Mouse (Mus musculus) CH12.LX (cell line): ENCODE measurements around the gene Glb1. TPM values are rescaled to one million over a fixed set of nuclear protein-coding genes. Genes with fewer than 3 reads are reported as not detected.

Source experiments
- DNase-seq: peaks from one replicate; pipeline ENCODE4 v3.0.0-alpha.2; 2013; ENCODE audit errors: extremely low read depth
- H3K27ac ChIP-seq: 2 replicates; pipeline ENCODE4 v1.5.1; 2012; ENCODE audit warnings: low read depth, mild to moderate bottlenecking, control low read depth, moderate library complexity; ENCODE audit not compliant: insufficient read depth
- H3K27me3 ChIP-seq: replicated peaks from 2 replicates; pipeline ENCODE3; 2012; ENCODE audit warnings: inconsistent platforms
- H3K36me3 ChIP-seq, 2 experiments: replicated peaks in 1 of 2; 2 replicates each; pipeline versions ENCODE3 to v1.6.1; 2012; ENCODE audit warnings: inconsistent platforms in 1 of 2, low read length in 1 of 2, mild to moderate bottlenecking in 1 of 2, mixed read lengths in 1 of 2, moderate library complexity in 1 of 2; ENCODE audit not compliant: control insufficient read depth in 1 of 2, insufficient read depth in 1 of 2
- H3K4me1 ChIP-seq, 2 experiments: 2 replicates each; pipeline ENCODE4 v1.6.1; 2012; ENCODE audit warnings: inconsistent platforms in 1 of 2, moderate library complexity in 1 of 2; ENCODE audit not compliant: insufficient read depth in 2 of 2, control insufficient read depth in 1 of 2
- H3K4me2 ChIP-seq: 2 replicates; pipeline ENCODE4 v1.6.1; 2012; ENCODE audit warnings: low read depth, mild to moderate bottlenecking, control low read depth; ENCODE audit not compliant: poor library complexity, insufficient read depth, severe bottlenecking
- H3K4me3 ChIP-seq, 3 experiments: fragments of 150-350 bp in 1 of 3; sonication (generic) in 1 of 3; replicated peaks in 1 of 3; 2 replicates each; pipeline versions ENCODE3 to v1.5.1; 2011 to 2012; ENCODE audit warnings: low read depth in 2 of 3, low read length in 2 of 3, mild to moderate bottlenecking in 2 of 3, moderate library complexity in 2 of 3, control low read depth in 1 of 3, improper control_type of control experiment in 1 of 3, inconsistent platforms in 1 of 3, mixed read lengths in 1 of 3; ENCODE audit not compliant: poor library complexity in 1 of 3
- H3K79me2 ChIP-seq: replicated peaks from 2 replicates; pipeline ENCODE4 v1.6.1; 2012; ENCODE audit warnings: mild to moderate bottlenecking, moderate library complexity; ENCODE audit not compliant: control insufficient read depth, poor library complexity, insufficient read depth, severe bottlenecking; ENCODE audit errors: extremely low read depth
- H3K9ac ChIP-seq: 2 replicates; pipeline ENCODE4 v1.6.1; 2012; ENCODE audit warnings: low read depth, mild to moderate bottlenecking, control low read depth, moderate library complexity; ENCODE audit not compliant: insufficient read depth
- H3K9me3 ChIP-seq: replicated peaks from 2 replicates; pipeline ENCODE3; 2012; ENCODE audit warnings: low read length, inconsistent platforms, mixed read lengths
- BHLHE40 ChIP-seq: IDR thresholded peaks from 2 replicates; pipeline ENCODE4 v1.6.1; 2011; ENCODE audit warnings: mild to moderate bottlenecking, low read depth, low read length, improper control_type of control experiment
- CHD1 ChIP-seq: IDR thresholded peaks from 2 replicates; pipeline ENCODE4 v1.6.1; 2012; ENCODE audit warnings: low read depth, low read length, improper control_type of control experiment, inconsistent platforms
- CHD2 ChIP-seq: IDR thresholded peaks from 2 replicates; pipeline ENCODE4 v1.6.1; 2011; ENCODE audit warnings: low read length, improper control_type of control experiment
- CTCF ChIP-seq, 2 experiments: IDR thresholded peaks in 1 of 2; conservative IDR thresholded peaks in 1 of 2; 2 replicates each; pipeline ENCODE4 v1.5.1; 2011 to 2012; ENCODE audit warnings: low read depth in 2 of 2, low read length in 2 of 2, improper control_type of control experiment in 1 of 2, inconsistent platforms in 1 of 2, mild to moderate bottlenecking in 1 of 2, moderate library complexity in 1 of 2
- E2F4 ChIP-seq: IDR thresholded peaks from 2 replicates; pipeline ENCODE4 v1.6.1; 2011; ENCODE audit warnings: low read depth, low read length, improper control_type of control experiment; ENCODE audit not compliant: insufficient replicate concordance
- ELF1 ChIP-seq: IDR thresholded peaks from 2 replicates; pipeline ENCODE4 v1.6.1; 2014; ENCODE audit warnings: low read depth, mild to moderate bottlenecking, inconsistent platforms, low read length, improper control_type of control experiment
- HCFC1 ChIP-seq: IDR thresholded peaks from 2 replicates; pipeline ENCODE4 v1.6.1; 2012; ENCODE audit warnings: low read depth, mild to moderate bottlenecking, inconsistent platforms, low read length, improper control_type of control experiment
- IRF4 ChIP-seq: IDR thresholded peaks from 2 replicates; pipeline ENCODE4 v1.6.1; 2014; ENCODE audit warnings: low read depth, mild to moderate bottlenecking, inconsistent platforms, low read length, improper control_type of control experiment
- JUND ChIP-seq: conservative IDR thresholded peaks from 2 replicates; pipeline ENCODE4 v1.6.1; 2011; ENCODE audit warnings: low read depth, low read length, improper control_type of control experiment
- KAT2A ChIP-seq: IDR thresholded peaks from 2 replicates; pipeline ENCODE4 v1.6.1; 2012; ENCODE audit warnings: low read length, improper control_type of control experiment, inconsistent platforms; ENCODE audit not compliant: insufficient replicate concordance
- MAX ChIP-seq: IDR thresholded peaks from 2 replicates; pipeline ENCODE4 v1.6.1; 2011; ENCODE audit warnings: low read length, improper control_type of control experiment
- MAZ ChIP-seq: IDR thresholded peaks from 2 replicates; pipeline ENCODE4 v1.6.1; 2012; ENCODE audit warnings: low read depth, mild to moderate bottlenecking, inconsistent platforms, low read length, improper control_type of control experiment, moderate library complexity
- MEF2A ChIP-seq: IDR thresholded peaks from 2 replicates; pipeline ENCODE4 v1.6.1; 2014; ENCODE audit warnings: low read depth, mild to moderate bottlenecking, inconsistent platforms, low read length, improper control_type of control experiment, borderline replicate concordance
- MYC ChIP-seq: IDR thresholded peaks from 2 replicates; pipeline ENCODE4 v1.6.1; 2011; ENCODE audit warnings: low read depth, mild to moderate bottlenecking, improper control_type of control experiment, low read length
- NELFE ChIP-seq: IDR thresholded peaks from 2 replicates; pipeline ENCODE4 v1.6.1; 2011; ENCODE audit warnings: low read depth, low read length, improper control_type of control experiment
- PAX5 ChIP-seq: IDR thresholded peaks from 2 replicates; pipeline ENCODE4 v1.6.1; 2012; ENCODE audit warnings: low read length, inconsistent platforms, mixed read lengths
- POLR2A ChIP-seq: IDR thresholded peaks from 2 replicates; pipeline ENCODE4 v1.6.1; 2011; ENCODE audit warnings: low read depth, mild to moderate bottlenecking, improper control_type of control experiment, low read length
- RAD21 ChIP-seq: IDR thresholded peaks from 2 replicates; pipeline ENCODE4 v1.6.1; 2011; ENCODE audit warnings: low read depth, mild to moderate bottlenecking, low read length, improper control_type of control experiment, moderate library complexity
- RCOR1 ChIP-seq: conservative IDR thresholded peaks from 2 replicates; pipeline ENCODE4 v1.6.1; 2012; ENCODE audit warnings: low read depth, mild to moderate bottlenecking, inconsistent platforms, low read length, improper control_type of control experiment
- SIN3A ChIP-seq: IDR thresholded peaks from 2 replicates; pipeline ENCODE4 v1.6.1; 2012; ENCODE audit warnings: low read length, improper control_type of control experiment, inconsistent platforms
- SMC3 ChIP-seq: IDR thresholded peaks from 2 replicates; pipeline ENCODE4 v1.6.1; 2011; ENCODE audit warnings: low read depth, low read length, improper control_type of control experiment
- TBP ChIP-seq: conservative IDR thresholded peaks from 2 replicates; pipeline ENCODE4 v1.6.1; 2011; ENCODE audit warnings: low read depth, low read length, improper control_type of control experiment
- TCF12 ChIP-seq: IDR thresholded peaks from 2 replicates; pipeline ENCODE4 v1.6.1; 2014; ENCODE audit warnings: low read depth, mild to moderate bottlenecking, inconsistent platforms, low read length, improper control_type of control experiment
- USF1 ChIP-seq: IDR thresholded peaks from 2 replicates; pipeline ENCODE4 v1.6.1; 2014; ENCODE audit warnings: low read depth, mild to moderate bottlenecking, inconsistent platforms, low read length, improper control_type of control experiment
- ZC3H11A ChIP-seq: IDR thresholded peaks from 2 replicates; pipeline ENCODE4 v1.6.1; 2012; ENCODE audit warnings: low read depth, mild to moderate bottlenecking, inconsistent platforms, low read length, improper control_type of control experiment
- ZKSCAN1 ChIP-seq: IDR thresholded peaks from 2 replicates; pipeline ENCODE4 v1.6.1; 2012; ENCODE audit warnings: low read depth, inconsistent platforms, low read length, improper control_type of control experiment, borderline replicate concordance
- ZNF384 ChIP-seq: IDR thresholded peaks from 2 replicates; pipeline ENCODE4 v1.6.1; 2012; ENCODE audit warnings: low read depth, low read length, improper control_type of control experiment, inconsistent platforms
- dilution Hi-C: fragments of 300-500 bp; cut with MboI; formaldehyde crosslinking; loops from 2 replicates; pipeline ENCODE4 v1.14.3; 2020; ENCODE audit warnings: low sequenced_read_pairs; ENCODE audit not compliant: extremely low pct_unique_long_range_greater_than_20kb, extremely low pct_ligation_motif_present
- in situ Hi-C: fragments of 300-500 bp; cut with MboI; formaldehyde crosslinking; loops from 3 replicates; pipeline ENCODE4 v1.14.3; 2019; ENCODE audit warnings: low sequenced_read_pairs, low pct_ligation_motif_present, low pct_unique_long_range_greater_than_20kb, mixed read lengths
- polyA plus RNA-seq: library from polyadenylated mRNA; unstranded; fragments of >175 nt; gene quantifications from 2 replicates; pipeline ENCODE4 v1.2.1, GENCODE M21; 2012; ENCODE audit warnings: low read depth; ENCODE audit not compliant: insufficient read length
- total RNA-seq, 2 experiments: library from RNA; depleted of rRNA; stranded (reverse); fragments of 300-350 nt in 1 of 2; fragments of >200 nt in 1 of 2; gene quantifications; 2 replicates each; pipeline ENCODE4 v1.2.3; 2012 to 2014

Gene Glb1
- total and polyA plus RNA-seq, 3 experiments = 25.7 to 40.7 (median 35.4) TPM

GRCm38 (mm10) chr9:114388288-114388687, 12.6 kb upstream of the Glb1 start:
- in situ Hi-C loops (loop anchor here (10.0 kb wide), 2 partner anchors 53 to 393 kb away; partner anchors contain the start of gene Bcl2a1c), dilution Hi-C loops (no loop called here)
- Histone ChIP-seq H3K4me1 (peaks cover 5 to 30% of the 10 kb centered on the region in 2 experiments), H3K36me3 (peaks cover 19 to 48% of the 10 kb centered on the region in 2 experiments), H3K27ac (no peak overlapping the region), H3K4me3 (no peak overlapping the region), H3K27me3 (no peaks in the 10 kb centered on the region), H3K79me2 (no peaks in the 10 kb centered on the region), H3K9ac (no peak overlapping the region), H3K9me3 (no peaks in the 10 kb centered on the region), H3K4me2 (no peak overlapping the region)
- no peak for TF ChIP-seq USF1
- no peak for TF ChIP-seq CHD2
- TF ChIP-seq MEF2A = no peak
- no peak for TF ChIP-seq ZNF384
- TF ChIP-seq SIN3A = no peak
- no peak for TF ChIP-seq POLR2A
- TF ChIP-seq ZKSCAN1 = no peak
- no peak for TF ChIP-seq RAD21
- no peak for TF ChIP-seq MAX
- TF ChIP-seq PAX5 = no peak
- no peak for TF ChIP-seq CTCF (conservative IDR thresholded peaks at IDR 0.05 in 1 of 2, IDR thresholded peaks at IDR 0.05 in 1 of 2; ENCODE audit: low read depth in 2 of 2, low read length in 2 of 2)
- TF ChIP-seq JUND = no peak
- DNase-seq = no peak

DNA sequence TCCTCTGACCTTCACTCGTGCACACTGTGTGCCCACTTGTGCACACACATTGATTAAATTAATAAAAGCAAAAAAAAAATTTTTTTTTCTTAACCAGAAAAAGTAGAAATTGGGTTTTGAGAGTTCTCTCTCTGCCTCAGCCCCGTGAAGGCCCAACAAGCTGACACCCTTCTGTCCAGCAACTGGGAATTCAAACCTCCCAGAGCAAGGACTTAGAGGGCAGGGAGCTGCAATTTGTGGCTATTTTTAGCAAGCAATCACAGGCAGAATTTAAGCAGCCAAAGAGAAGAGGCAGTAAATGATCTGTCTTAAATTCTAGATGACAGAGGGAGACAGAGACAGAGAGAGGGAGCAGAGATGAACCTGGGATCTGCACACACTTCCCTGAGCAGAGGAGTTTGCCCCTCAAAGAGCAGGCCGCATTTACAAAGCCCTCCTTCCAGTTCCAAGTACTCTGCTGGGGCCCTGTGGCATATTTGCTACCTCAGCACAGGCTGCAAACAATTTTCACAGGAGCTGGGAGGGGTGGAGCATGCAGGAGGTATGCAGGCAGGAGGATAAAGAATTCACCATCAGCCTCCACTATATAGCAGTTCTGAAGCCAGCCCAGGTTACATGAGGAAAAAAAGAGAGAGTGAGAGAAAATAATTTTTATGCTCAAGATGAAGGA, 12.0 kb upstream of the Glb1 start:
- Histone ChIP-seq H3K9me3 (no peaks in the 10 kb centered on the region), H3K27ac (no peak overlapping the region), H3K4me3 (no peak overlapping the region), H3K4me2 (no peak overlapping the region), H3K4me1 (peaks cover 5 to 30% of the 10 kb centered on the region in 2 experiments), H3K9ac (no peak overlapping the region), H3K79me2 (no peaks in the 10 kb centered on the region), H3K27me3 (no peaks in the 10 kb centered on the region), H3K36me3 (peaks cover 15 to 45% of the 10 kb centered on the region in 2 experiments)
- dilution Hi-C loops = no loop called here
- no peak for DNase-seq
- in situ Hi-C loops = loop anchor here (10.0 kb wide), 2 partner anchors 54 to 394 kb away; partner anchors contain the start of gene Bcl2a1c
- no peak for TF ChIP-seq CHD2
- no peak for TF ChIP-seq ZKSCAN1
- no peak for TF ChIP-seq SIN3A
- no peak for TF ChIP-seq BHLHE40
- no peak for TF ChIP-seq NELFE
- TF ChIP-seq KAT2A = no peak
- TF ChIP-seq ELF1 = no peak
- no peak for TF ChIP-seq SMC3
- no peak for TF ChIP-seq ZC3H11A
- no peak for TF ChIP-seq MYC
- TF ChIP-seq TBP = no peak
- no peak for TF ChIP-seq HCFC1
- TF ChIP-seq TCF12 = no peak
- TF ChIP-seq RCOR1 = no peak
- TF ChIP-seq E2F4 = no peak
- no peak for TF ChIP-seq MAZ
- TF ChIP-seq CHD1 = no peak
- no peak for TF ChIP-seq IRF4
- TF ChIP-seq, all 38 proteins: peak for 0
